Mouse (Mus musculus): ENCODE measurements around the gene Apol9a. TPM values are rescaled to one million over a fixed set of nuclear protein-coding genes. Genes with fewer than 3 reads are reported as not detected.

Apol9a gene
- polyA plus RNA-seq, 1 experiment from 2014 or later = 0.35 TPM

GRCm38 (mm10) chr15:77382271-77382850, 28.6 kb downstream of the Apol9a start:
- Histone ChIP-seq H3K27ac (ENCODE audit: low read depth, low read length) (no peak overlapping the region), H3K4me1 (ENCODE audit: control insufficient read depth, insufficient read depth, low read length) (no peaks in the 10 kb centered on the region), H3K9me3 (ENCODE audit: control insufficient read depth, low read length) (no peaks in the 10 kb centered on the region), H3K4me2 (ENCODE audit: low read depth, low read length) (no peak overlapping the region), H3K36me3 (ENCODE audit: control insufficient read depth, insufficient read depth, low read length) (no peaks in the 10 kb centered on the region), H3K4me3 (ENCODE audit: low read depth, low read length) (no peak overlapping the region), H3K27me3 (ENCODE audit: control insufficient read depth, insufficient read depth, low read length) (no peaks in the 10 kb centered on the region), H3K9ac (replicated peaks; ENCODE audit: low read depth, low read length) (no peak overlapping the region)
- ATAC-seq (ENCODE audit: low read depth) = no peak
- 86% methylated on average over 11 of the region's 11 CpGs for WGBS

- Histone ChIP-seq H3K9me3 (ENCODE audit: control insufficient read depth, low read length) (no peaks in the 10 kb centered on the region), H3K4me1 (ENCODE audit: control insufficient read depth, insufficient read depth, low read length) (no peaks in the 10 kb centered on the region), H3K9ac (replicated peaks; ENCODE audit: low read depth, low read length) (no peak overlapping the region), H3K27me3 (ENCODE audit: control insufficient read depth, insufficient read depth, low read length) (no peaks in the 10 kb centered on the region), H3K4me2 (ENCODE audit: low read depth, low read length) (no peak overlapping the region), H3K4me3 (ENCODE audit: low read depth, low read length) (no peak overlapping the region), H3K27ac (ENCODE audit: low read depth, low read length) (no peak overlapping the region), H3K36me3 (ENCODE audit: control insufficient read depth, insufficient read depth, low read length) (no peaks in the 10 kb centered on the region)
- WGBS = 83% methylated on average over 6 of the region's 6 CpGs
- no peak for ATAC-seq (ENCODE audit: low read depth)
These were observed 29.5 kb downstream of the Apol9a start for GRCm38 (mm10) chr15:77381481-77381880.

DNA sequence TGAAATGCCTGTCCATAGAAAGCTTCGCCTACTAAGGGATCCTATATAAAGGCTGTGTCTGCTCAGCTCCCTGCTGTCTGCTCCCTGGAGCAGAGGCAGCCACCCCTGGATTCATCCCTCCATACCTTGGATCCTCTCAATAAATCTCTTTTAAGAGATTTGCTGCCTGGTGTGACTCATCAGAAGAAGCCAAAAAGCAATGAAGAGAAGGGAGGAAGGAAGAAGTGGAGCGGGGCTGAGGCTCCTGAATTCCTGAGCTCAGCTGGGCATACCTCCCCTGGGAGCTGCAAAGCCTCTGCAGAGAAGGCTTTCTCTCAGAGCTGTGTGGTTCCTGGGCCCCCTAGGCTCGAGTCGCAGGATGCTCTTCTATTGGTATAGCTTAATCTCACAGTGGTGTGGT, 31.0 kb downstream of the Apol9a start:
- H3K4me2 ChIP-seq (ENCODE audit: low read depth, low read length) = no peak overlapping the region
- WGBS = 53% methylated on average over 4 of the region's 4 CpGs
- no peaks in the 10 kb centered on the region for H3K36me3 ChIP-seq (ENCODE audit: control insufficient read depth, insufficient read depth, low read length)
- no peaks in the 10 kb centered on the region for H3K4me1 ChIP-seq (ENCODE audit: control insufficient read depth, insufficient read depth, low read length)
- H3K4me3 ChIP-seq (ENCODE audit: low read depth, low read length) = no peak overlapping the region
- no peaks in the 10 kb centered on the region for H3K9me3 ChIP-seq (ENCODE audit: control insufficient read depth, low read length)
- no peaks in the 10 kb centered on the region for H3K27me3 ChIP-seq (ENCODE audit: control insufficient read depth, insufficient read depth, low read length)
- H3K27ac ChIP-seq (ENCODE audit: low read depth, low read length) = no peak overlapping the region
- H3K9ac ChIP-seq (replicated peaks; ENCODE audit: low read depth, low read length) = no peak overlapping the region
- no peak for ATAC-seq (ENCODE audit: low read depth)

DNA sequence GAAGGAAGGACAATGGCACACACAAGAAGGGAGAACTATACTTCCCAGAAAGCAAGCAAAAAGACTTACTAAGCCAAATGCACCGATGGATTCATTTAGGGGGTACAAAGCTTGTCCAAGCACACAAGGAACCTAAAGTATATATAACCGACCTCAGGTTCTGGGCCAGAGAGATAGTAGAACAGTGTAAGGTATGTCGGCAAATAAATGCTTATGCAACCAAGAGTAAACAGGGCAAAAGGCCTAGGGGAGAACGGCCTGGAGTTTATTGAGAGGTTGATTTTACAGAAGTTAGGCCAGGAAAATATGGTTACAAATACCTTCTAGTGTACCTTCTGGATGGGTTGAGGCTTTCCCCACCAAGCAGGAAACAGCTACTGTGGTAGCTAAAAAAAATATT, 33.5 kb downstream of the Apol9a start:
- 95% methylated on average over 4 of the region's 4 CpGs for WGBS
- no peak overlapping the region for H3K27ac ChIP-seq (ENCODE audit: low read depth, low read length)
- H3K4me3 ChIP-seq (ENCODE audit: low read depth, low read length) = no peak overlapping the region
- no peak overlapping the region for H3K4me2 ChIP-seq (ENCODE audit: low read depth, low read length)
- no peaks in the 10 kb centered on the region for H3K36me3 ChIP-seq (ENCODE audit: control insufficient read depth, insufficient read depth, low read length)
- no peaks in the 10 kb centered on the region for H3K9me3 ChIP-seq (ENCODE audit: control insufficient read depth, low read length)
- no peak overlapping the region for H3K9ac ChIP-seq (replicated peaks; ENCODE audit: low read depth, low read length)
- no peaks in the 10 kb centered on the region for H3K27me3 ChIP-seq (ENCODE audit: control insufficient read depth, insufficient read depth, low read length)
- no peaks in the 10 kb centered on the region for H3K4me1 ChIP-seq (ENCODE audit: control insufficient read depth, insufficient read depth, low read length)
- ATAC-seq (ENCODE audit: low read depth) = no peak

DNA sequence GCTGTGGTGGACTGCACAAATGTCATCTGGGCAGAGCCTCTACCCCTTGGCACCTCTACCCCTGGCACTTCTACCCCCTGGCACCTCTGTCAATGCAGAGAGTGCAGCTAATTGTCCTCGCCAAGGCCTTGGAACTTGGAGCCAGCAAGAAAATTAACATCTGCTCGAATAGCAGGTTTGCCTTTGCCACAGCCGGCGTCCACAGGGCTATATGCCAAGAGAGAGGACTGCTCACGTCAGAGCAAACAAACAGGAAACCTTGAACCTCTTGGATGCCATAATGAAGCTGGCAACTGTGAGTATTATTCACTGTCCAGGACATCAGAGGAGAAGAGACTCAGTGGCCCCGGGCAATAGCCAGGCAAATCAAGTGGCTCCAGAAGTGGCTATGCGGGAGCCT, 34.0 kb downstream of the Apol9a start:
- no peaks in the 10 kb centered on the region for H3K9me3 ChIP-seq (ENCODE audit: control insufficient read depth, low read length)
- ATAC-seq (ENCODE audit: low read depth) = no peak
- 78% methylated on average over 7 of the region's 7 CpGs for WGBS
- H3K9ac ChIP-seq (replicated peaks; ENCODE audit: low read depth, low read length) = no peak overlapping the region
- H3K27me3 ChIP-seq (ENCODE audit: control insufficient read depth, insufficient read depth, low read length) = no peaks in the 10 kb centered on the region
- no peak overlapping the region for H3K4me2 ChIP-seq (ENCODE audit: low read depth, low read length)
- H3K27ac ChIP-seq (ENCODE audit: low read depth, low read length) = no peak overlapping the region
- no peaks in the 10 kb centered on the region for H3K36me3 ChIP-seq (ENCODE audit: control insufficient read depth, insufficient read depth, low read length)
- no peak overlapping the region for H3K4me3 ChIP-seq (ENCODE audit: low read depth, low read length)
- H3K4me1 ChIP-seq (ENCODE audit: control insufficient read depth, insufficient read depth, low read length) = no peaks in the 10 kb centered on the region

DNA sequence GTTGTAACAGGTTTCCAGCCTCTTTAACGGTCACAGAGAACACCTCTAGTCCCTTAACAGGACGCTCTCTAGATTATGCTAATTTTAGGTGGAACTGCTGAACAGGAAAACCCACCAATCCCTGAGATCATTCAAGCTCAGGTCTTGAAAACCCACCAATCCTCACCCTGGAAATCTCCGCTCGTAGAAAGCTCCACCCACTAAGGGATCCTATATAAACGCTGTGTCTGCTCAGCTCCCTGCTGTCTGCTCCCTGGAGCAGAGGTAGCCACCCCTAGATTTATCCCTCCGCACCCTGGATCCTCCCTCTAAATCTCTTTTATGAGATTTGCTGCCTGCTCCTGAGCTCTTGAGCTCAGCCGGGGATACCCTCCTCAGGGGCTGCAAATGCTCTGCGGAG, 40.3 kb downstream of the Apol9a start:
- Histone ChIP-seq H3K9me3 (ENCODE audit: control insufficient read depth, low read length) (no peaks in the 10 kb centered on the region), H3K27me3 (ENCODE audit: control insufficient read depth, insufficient read depth, low read length) (no peaks in the 10 kb centered on the region), H3K4me3 (ENCODE audit: low read depth, low read length) (no peak overlapping the region), H3K36me3 (ENCODE audit: control insufficient read depth, insufficient read depth, low read length) (no peaks in the 10 kb centered on the region), H3K9ac (replicated peaks; ENCODE audit: low read depth, low read length) (no peak overlapping the region), H3K4me2 (ENCODE audit: low read depth, low read length) (no peak overlapping the region), H3K4me1 (ENCODE audit: control insufficient read depth, insufficient read depth, low read length) (0 out of 2 replicates have a peak, but pooled peaks cover 5% of the 10 kb centered on the region), H3K27ac (ENCODE audit: low read depth, low read length) (no peak overlapping the region)
- no peak for ATAC-seq (ENCODE audit: low read depth)
- WGBS = 89% methylated on average over 8 of the region's 8 CpGs

GRCm38 (mm10) chr15:77369981-77370380, 41.0 kb downstream of the Apol9a start:
- Histone ChIP-seq H3K4me1 (ENCODE audit: control insufficient read depth, insufficient read depth, low read length) (0 out of 2 replicates have a peak, but pooled peaks cover 5% of the 10 kb centered on the region), H3K36me3 (ENCODE audit: control insufficient read depth, insufficient read depth, low read length) (no peaks in the 10 kb centered on the region), H3K9me3 (ENCODE audit: control insufficient read depth, low read length) (no peaks in the 10 kb centered on the region), H3K27me3 (ENCODE audit: control insufficient read depth, insufficient read depth, low read length) (no peaks in the 10 kb centered on the region), H3K4me2 (ENCODE audit: low read depth, low read length) (no peak overlapping the region), H3K4me3 (ENCODE audit: low read depth, low read length) (no peak overlapping the region), H3K9ac (replicated peaks; ENCODE audit: low read depth, low read length) (no peak overlapping the region), H3K27ac (ENCODE audit: low read depth, low read length) (no peak overlapping the region)
- ATAC-seq (ENCODE audit: low read depth) = no peak
- WGBS = 94% methylated on average over 21 of the region's 21 CpGs

GRCm38 (mm10) chr15:77368818-77369320, 42.1 kb downstream of the Apol9a start:
- Histone ChIP-seq H3K27me3 (ENCODE audit: control insufficient read depth, insufficient read depth, low read length) (no peaks in the 10 kb centered on the region), H3K9ac (replicated peaks; ENCODE audit: low read depth, low read length) (no peak overlapping the region), H3K4me3 (ENCODE audit: low read depth, low read length) (no peak overlapping the region), H3K36me3 (ENCODE audit: control insufficient read depth, insufficient read depth, low read length) (no peaks in the 10 kb centered on the region), H3K4me2 (ENCODE audit: low read depth, low read length) (no peak overlapping the region), H3K9me3 (ENCODE audit: control insufficient read depth, low read length) (no peaks in the 10 kb centered on the region), H3K4me1 (ENCODE audit: control insufficient read depth, insufficient read depth, low read length) (0 out of 2 replicates have a peak, but pooled peaks cover 5% of the 10 kb centered on the region), H3K27ac (ENCODE audit: low read depth, low read length) (no peak overlapping the region)
- ATAC-seq (ENCODE audit: low read depth) = no peak
- WGBS = 90% methylated on average over 12 of the region's 12 CpGs

GRCm38 (mm10) chr15:77368148-77368547, 42.8 kb downstream of the Apol9a start:
- Histone ChIP-seq H3K36me3 (ENCODE audit: control insufficient read depth, insufficient read depth, low read length) (no peaks in the 10 kb centered on the region), H3K4me1 (ENCODE audit: control insufficient read depth, insufficient read depth, low read length) (0 out of 2 replicates have a peak, but pooled peaks cover 5% of the 10 kb centered on the region), H3K4me2 (ENCODE audit: low read depth, low read length) (0 out of 2 replicates have a peak overlapping the region, but pooled peaks have one; percentile 0), H3K27me3 (ENCODE audit: control insufficient read depth, insufficient read depth, low read length) (no peaks in the 10 kb centered on the region), H3K9ac (replicated peaks; ENCODE audit: low read depth, low read length) (no peak overlapping the region), H3K4me3 (ENCODE audit: low read depth, low read length) (no peak overlapping the region), H3K27ac (ENCODE audit: low read depth, low read length) (peak overlapping the region; percentile 31), H3K9me3 (ENCODE audit: control insufficient read depth, low read length) (no peaks in the 10 kb centered on the region)
- under 1% methylated on average over 13 of the region's 13 CpGs for WGBS
- ATAC-seq (ENCODE audit: low read depth) = peak; percentile 56
